Mouse (Mus musculus) MEL (cell line): ENCODE results near the gene 1700025G04Rik.

Experiments used
- CTCF ChIP-seq, 3 experiments: IDR thresholded peaks in 2 of 3; conservative IDR thresholded peaks in 1 of 3; 2 replicates each; pipeline ENCODE4 v1.5.1; 2011 to 2012; ENCODE audit warnings: low read length in 3 of 3, low read depth in 2 of 3, mild to moderate bottlenecking in 2 of 3, improper control_type of control experiment in 1 of 3, inconsistent platforms in 1 of 3, mixed read lengths in 1 of 3, moderate library complexity in 1 of 3; ENCODE audit not compliant: control insufficient read depth in 1 of 3, insufficient read depth in 1 of 3, poor library complexity in 1 of 3, severe bottlenecking in 1 of 3
- POLR2A ChIP-seq, 2 experiments: IDR thresholded peaks; 2 replicates each; pipeline ENCODE4 v1.6.1; 2011 to 2012; ENCODE audit warnings: low read length in 2 of 2, mild to moderate bottlenecking in 2 of 2, control low read depth in 1 of 2, improper control_type of control experiment in 1 of 2, low read depth in 1 of 2, moderate library complexity in 1 of 2; ENCODE audit not compliant: control insufficient read depth in 1 of 2, insufficient read depth in 1 of 2, poor library complexity in 1 of 2

DNA sequence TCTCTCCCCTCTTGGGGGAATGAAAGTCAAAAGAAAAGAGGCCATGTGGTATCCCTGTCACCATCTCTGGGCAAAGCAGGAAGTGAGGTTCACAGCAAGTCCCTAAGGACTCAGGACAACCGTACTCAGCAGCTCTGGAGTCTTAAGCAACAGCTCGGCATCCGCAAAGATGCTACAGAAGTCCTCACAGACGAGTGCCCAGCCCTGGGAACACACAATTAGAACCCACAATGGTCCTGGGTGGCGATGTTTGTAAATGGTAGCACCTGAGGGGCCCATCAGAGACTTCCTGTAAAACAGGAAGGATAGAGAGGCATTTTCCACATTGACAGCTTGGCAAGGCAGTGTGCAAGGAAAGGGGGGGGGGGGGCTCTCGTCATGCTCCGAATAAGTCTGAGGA lies 55.2 kb downstream of the 1700025G04Rik start:
- TF ChIP-seq POLR2A (IDR thresholded peaks at IDR 0.05; ENCODE audit: control insufficient read depth in 1 of 2, insufficient read depth in 1 of 2, low read depth in 1 of 2, low read length in 2 of 2, poor library complexity in 1 of 2) (no peak), CTCF (IDR thresholded peaks at IDR 0.05 in 2 of 3, conservative IDR thresholded peaks at IDR 0.05 in 1 of 3; ENCODE audit: control insufficient read depth in 1 of 3, insufficient read depth in 1 of 3, low read depth in 2 of 3, low read length in 3 of 3, poor library complexity in 1 of 3, severe bottlenecking in 1 of 3) (no peak)
